Mouse (Mus musculus) liver, adult 2 months (tissue): ENCODE results near the gene Ipo7. TPM values are rescaled to one million over a fixed set of nuclear protein-coding genes. Genes with fewer than 3 reads are reported as not detected.

ENCODE experiments used
- DNase-seq: peaks from one replicate; pipeline ENCODE4 v3.0.0-alpha.2; 2011; ENCODE audit warnings: low read depth, low spot score; ENCODE audit errors: extremely low read depth
- H3K27ac ChIP-seq: fragments of 200-500 bp; replicated peaks from 2 replicates; pipeline ENCODE4 v1.5.1; 2012; ENCODE audit warnings: low read depth, mild to moderate bottlenecking, control low read depth, inconsistent platforms, low read length; ENCODE audit not compliant: insufficient read depth
- H3K27me3 ChIP-seq: fragments of 200-500 bp; 2 replicates; pipeline ENCODE4 v1.6.1; 2012; ENCODE audit warnings: mild to moderate bottlenecking, moderate library complexity, low read length, inconsistent platforms; ENCODE audit not compliant: control insufficient read depth, insufficient read depth
- H3K36me3 ChIP-seq: fragments of 200-500 bp; 2 replicates; pipeline ENCODE4 v1.6.1; 2012; ENCODE audit warnings: low read length, inconsistent platforms; ENCODE audit not compliant: control insufficient read depth, insufficient read depth
- H3K4me1 ChIP-seq: fragments of 200-500 bp; 2 replicates; pipeline ENCODE4 v1.6.1; 2011; ENCODE audit warnings: low read length; ENCODE audit not compliant: control insufficient read depth, insufficient read depth
- H3K4me3 ChIP-seq: fragments of 200-500 bp; 2 replicates; pipeline ENCODE4 v1.5.1; 2011; ENCODE audit warnings: low read depth, mild to moderate bottlenecking, control low read depth, low read length, moderate library complexity; ENCODE audit not compliant: insufficient read depth
- H3K79me2 ChIP-seq: fragments of 200-500 bp; 2 replicates; pipeline ENCODE4 v1.6.1; 2012; ENCODE audit warnings: inconsistent platforms, mild to moderate bottlenecking, low read length, moderate library complexity; ENCODE audit not compliant: control insufficient read depth, insufficient read depth
- H3K9ac ChIP-seq: fragments of 200-500 bp; 2 replicates; pipeline ENCODE4 v1.6.1; 2012; ENCODE audit warnings: low read depth, mild to moderate bottlenecking, control low read depth, inconsistent platforms, low read length
- CTCF ChIP-seq: fragments of 200-500 bp; IDR thresholded peaks from 2 replicates; pipeline ENCODE4 v1.5.1; 2011; ENCODE audit warnings: low read depth, low read length, control low read depth
- POLR2A ChIP-seq: fragments of 200-500 bp; IDR thresholded peaks from 2 replicates; pipeline ENCODE4 v1.6.1; 2011; ENCODE audit warnings: low read length, control low read depth; ENCODE audit not compliant: insufficient read depth; ENCODE audit errors: extremely low read depth
- WGBS: fragments of 180-500 bp; shearing (Covaris S2); methylation state at CpG from one replicate; pipeline ENCODE4 v1.1.7; 2018; 5-methylcytosine and 5-hydroxymethylcytosine counted together
- polyA plus RNA-seq: library from polyadenylated mRNA; depleted of rRNA; stranded (reverse); fragments of >200 nt; gene quantifications from 2 replicates; pipeline ENCODE4 v1.2.3, GENCODE M21; 2012
- total RNA-seq: library from RNA; depleted of rRNA; stranded (reverse); fragments of >200 nt; gene quantifications from 2 replicates; pipeline ENCODE4 v1.2.3, GENCODE M21; 2014

Gene Ipo7
- total and polyA plus RNA-seq, 2 experiments: 12.8 to 65.7 TPM

- Histone ChIP-seq H3K79me2 (peaks cover 17% of the 10 kb centered on the region; the same call in 1 of the 2 replicates), H3K4me1 (peaks cover 12% of the 10 kb centered on the region), H3K27ac (peak within 1 kb of the TSS; percentile 97), H3K27me3 (no peaks in the 10 kb centered on the region), H3K36me3 (peaks cover 8% of the 10 kb centered on the region; the same call in 1 of the 2 replicates), H3K9ac (peak within 1 kb of the TSS; percentile 92), H3K4me3 (peak within 1 kb of the TSS; percentile 85)
- peak; percentile 99 for DNase-seq
- TF ChIP-seq POLR2A (peak; percentile 62; the same call in 1 of the 2 replicates), CTCF (no peak)
- under 1% methylated on average over 34 of the region's 34 CpGs for WGBS
Measured at GRCm38 (mm10) chr7:110061199-110061751, 43.2 kb downstream of the Ipo7 start, which contains the start of gene Zfp143. TSS of gene Zfp143 (plus strand) at chr7:110061217.

- H3K79me2 ChIP-seq: peaks cover 17% of the 10 kb centered on the region; the same call in 1 of the 2 replicates
- WGBS: under 1% methylated on average over 48 of the region's 48 CpGs
- TF ChIP-seq POLR2A (peak; percentile 81), CTCF (no peak)
- H3K27ac ChIP-seq: peak overlapping the region; percentile 92
- peak; percentile 81 for DNase-seq
- H3K9ac ChIP-seq: peak overlapping the region; percentile 92
- H3K4me3 ChIP-seq: peak overlapping the region; percentile 70
- H3K27me3 ChIP-seq: no peaks in the 10 kb centered on the region
- peaks cover 12% of the 10 kb centered on the region for H3K4me1 ChIP-seq
- H3K36me3 ChIP-seq: peaks cover 8% of the 10 kb centered on the region; the same call in 1 of the 2 replicates
Measured at GRCm38 (mm10) chr7:110061752-110062273, 43.7 kb downstream of the Ipo7 start.

GRCm38 (mm10) chr7:110063731-110064130 lies 45.7 kb downstream of the Ipo7 start:
- no peak overlapping the region for H3K27ac ChIP-seq
- no peak overlapping the region for H3K4me3 ChIP-seq
- peaks cover 12% of the 10 kb centered on the region for H3K4me1 ChIP-seq
- TF ChIP-seq POLR2A (no peak), CTCF (no peak)
- no peak overlapping the region for H3K9ac ChIP-seq
- 91% methylated on average over 9 of the region's 9 CpGs for WGBS
- no peaks in the 10 kb centered on the region for H3K27me3 ChIP-seq
- H3K36me3 ChIP-seq: peaks cover 8% of the 10 kb centered on the region; the same call in 1 of the 2 replicates
- H3K79me2 ChIP-seq: peaks cover 17% of the 10 kb centered on the region; the same call in 1 of the 2 replicates
- DNase-seq: no peak

GRCm38 (mm10) chr7:110069070-110069469 lies 51.0 kb downstream of the Ipo7 start:
- no peak for DNase-seq
- no peak overlapping the region for H3K4me3 ChIP-seq
- peaks cover 3% of the 10 kb centered on the region; the same call in 1 of the 2 replicates for H3K79me2 ChIP-seq
- H3K9ac ChIP-seq: no peak overlapping the region
- WGBS: 87% methylated on average over 2 of the region's 2 CpGs
- H3K27me3 ChIP-seq: no peaks in the 10 kb centered on the region
- no peak overlapping the region for H3K27ac ChIP-seq
- TF ChIP-seq POLR2A (no peak), CTCF (no peak)
- no peaks in the 10 kb centered on the region for H3K4me1 ChIP-seq
- H3K36me3 ChIP-seq: peaks cover 33% of the 10 kb centered on the region

- no peaks in the 10 kb centered on the region for H3K27me3 ChIP-seq
- TF ChIP-seq POLR2A (no peak), CTCF (no peak)
- no peak overlapping the region for H3K9ac ChIP-seq
- no peaks in the 10 kb centered on the region for H3K79me2 ChIP-seq
- no peak overlapping the region for H3K27ac ChIP-seq
- DNase-seq: no peak
- no peaks in the 10 kb centered on the region for H3K4me1 ChIP-seq
- no peak overlapping the region for H3K4me3 ChIP-seq
- WGBS: 94% methylated on average over 5 of the region's 5 CpGs
- H3K36me3 ChIP-seq: peaks cover 70% of the 10 kb centered on the region
Measured at GRCm38 (mm10) chr7:110078168-110078567, 60.1 kb downstream of the Ipo7 start.
